Mouse (Mus musculus): Measurements from ENCODE around the gene Dysf. TPM values are rescaled to one million over a fixed set of nuclear protein-coding genes. Genes with fewer than 3 reads are reported as not detected.

Dysf gene
- polyA plus RNA-seq, 1 experiment: 7.8 TPM

- Histone ChIP-seq H3K4me1 (ENCODE audit: control insufficient read depth, insufficient read depth, insufficient read length) (no peaks in the 10 kb centered on the region), H3K36me3 (ENCODE audit: control insufficient read depth, insufficient read depth, low read length) (no peaks in the 10 kb centered on the region), H3K27me3 (ENCODE audit: control insufficient read depth, insufficient read depth, low read length) (no peaks in the 10 kb centered on the region), H3K27ac (ENCODE audit: insufficient read depth, low read length) (no peak overlapping the region), H3K4me3 (ENCODE audit: extremely low read depth, insufficient read depth, insufficient read length) (no peak overlapping the region)
- no peak for DNase-seq (ENCODE audit: low read depth in 1 of 2, low spot score in 2 of 2)
- WGBS: 94% methylated on average over 8 of the region's 8 CpGs
- TF ChIP-seq CTCF (IDR thresholded peaks at IDR 0.05; ENCODE audit: extremely low read depth, insufficient read depth, insufficient read length, insufficient replicate concordance) (no peak), POLR2A (IDR thresholded peaks at IDR 0.05; ENCODE audit: low read depth, low read length) (no peak)
These were observed 193.5 kb downstream of the Dysf start for GRCm38 (mm10) chr6:84201721-84202490.

- WGBS: 89% methylated on average over 3 of the region's 3 CpGs
- Histone ChIP-seq H3K4me1 (ENCODE audit: control insufficient read depth, insufficient read depth, insufficient read length) (no peaks in the 10 kb centered on the region), H3K36me3 (ENCODE audit: control insufficient read depth, insufficient read depth, low read length) (no peaks in the 10 kb centered on the region), H3K27me3 (ENCODE audit: control insufficient read depth, insufficient read depth, low read length) (no peaks in the 10 kb centered on the region), H3K27ac (ENCODE audit: insufficient read depth, low read length) (no peak overlapping the region), H3K4me3 (ENCODE audit: extremely low read depth, insufficient read depth, insufficient read length) (no peak overlapping the region)
- no peak for DNase-seq (ENCODE audit: low read depth in 1 of 2, low spot score in 2 of 2)
- TF ChIP-seq POLR2A (IDR thresholded peaks at IDR 0.05; ENCODE audit: low read depth, low read length): no peak
- TF ChIP-seq CTCF (IDR thresholded peaks at IDR 0.05; ENCODE audit: extremely low read depth, insufficient read depth, insufficient read length, insufficient replicate concordance): no peak
These were observed 197.2 kb downstream of the Dysf start for GRCm38 (mm10) chr6:84205611-84206010.

GRCm38 (mm10) chr6:84208589-84208988 is 200.2 kb downstream of the Dysf start:
- no peak for DNase-seq (ENCODE audit: low read depth in 1 of 2, low spot score in 2 of 2)
- WGBS: 43% methylated on average over 4 of the region's 4 CpGs
- Histone ChIP-seq H3K4me3 (ENCODE audit: extremely low read depth, insufficient read depth, insufficient read length) (no peak overlapping the region), H3K4me1 (ENCODE audit: control insufficient read depth, insufficient read depth, insufficient read length) (no peaks in the 10 kb centered on the region), H3K36me3 (ENCODE audit: control insufficient read depth, insufficient read depth, low read length) (no peaks in the 10 kb centered on the region), H3K27ac (ENCODE audit: insufficient read depth, low read length) (no peak overlapping the region), H3K27me3 (ENCODE audit: control insufficient read depth, insufficient read depth, low read length) (no peaks in the 10 kb centered on the region)
- TF ChIP-seq CTCF (IDR thresholded peaks at IDR 0.05; ENCODE audit: extremely low read depth, insufficient read depth, insufficient read length, insufficient replicate concordance): no peak
- TF ChIP-seq POLR2A (IDR thresholded peaks at IDR 0.05; ENCODE audit: low read depth, low read length): no peak

- TF ChIP-seq POLR2A (IDR thresholded peaks at IDR 0.05; ENCODE audit: low read depth, low read length) (no peak), CTCF (IDR thresholded peaks at IDR 0.05; ENCODE audit: extremely low read depth, insufficient read depth, insufficient read length, insufficient replicate concordance) (no peak)
- Histone ChIP-seq H3K4me1 (ENCODE audit: control insufficient read depth, insufficient read depth, insufficient read length) (no peaks in the 10 kb centered on the region), H3K27me3 (ENCODE audit: control insufficient read depth, insufficient read depth, low read length) (no peaks in the 10 kb centered on the region), H3K27ac (ENCODE audit: insufficient read depth, low read length) (no peak overlapping the region), H3K4me3 (ENCODE audit: extremely low read depth, insufficient read depth, insufficient read length) (no peak overlapping the region), H3K36me3 (ENCODE audit: control insufficient read depth, insufficient read depth, low read length) (no peaks in the 10 kb centered on the region)
- 85% methylated on average over 13 of the region's 13 CpGs for WGBS
- no peak for DNase-seq (ENCODE audit: low read depth in 1 of 2, low spot score in 2 of 2)
These were observed 201.5 kb downstream of the Dysf start for GRCm38 (mm10) chr6:84209736-84210434.

GRCm38 (mm10) chr6:84211473-84211872 is 203.1 kb downstream of the Dysf start:
- Histone ChIP-seq H3K36me3 (ENCODE audit: control insufficient read depth, insufficient read depth, low read length) (no peaks in the 10 kb centered on the region), H3K4me3 (ENCODE audit: extremely low read depth, insufficient read depth, insufficient read length) (no peak overlapping the region), H3K27ac (ENCODE audit: insufficient read depth, low read length) (no peak overlapping the region), H3K27me3 (ENCODE audit: control insufficient read depth, insufficient read depth, low read length) (no peaks in the 10 kb centered on the region), H3K4me1 (ENCODE audit: control insufficient read depth, insufficient read depth, insufficient read length) (no peaks in the 10 kb centered on the region)
- DNase-seq (ENCODE audit: low read depth in 1 of 2, low spot score in 2 of 2): no peak
- TF ChIP-seq CTCF (IDR thresholded peaks at IDR 0.05; ENCODE audit: extremely low read depth, insufficient read depth, insufficient read length, insufficient replicate concordance) (no peak), POLR2A (IDR thresholded peaks at IDR 0.05; ENCODE audit: low read depth, low read length) (no peak)
- 89% methylated on average over 7 of the region's 7 CpGs for WGBS

GRCm38 (mm10) chr6:84213101-84213500 is 204.7 kb downstream of the Dysf start:
- DNase-seq (ENCODE audit: low read depth in 1 of 2, low spot score in 2 of 2): no peak
- H3K4me3 ChIP-seq (ENCODE audit: extremely low read depth, insufficient read depth, insufficient read length): no peak overlapping the region
- H3K4me1 ChIP-seq (ENCODE audit: control insufficient read depth, insufficient read depth, insufficient read length): no peaks in the 10 kb centered on the region
- WGBS: 35% methylated on average over 3 of the region's 3 CpGs
- no peaks in the 10 kb centered on the region for H3K27me3 ChIP-seq (ENCODE audit: control insufficient read depth, insufficient read depth, low read length)
- no peaks in the 10 kb centered on the region for H3K36me3 ChIP-seq (ENCODE audit: control insufficient read depth, insufficient read depth, low read length)
- no peak overlapping the region for H3K27ac ChIP-seq (ENCODE audit: insufficient read depth, low read length)
- TF ChIP-seq POLR2A (IDR thresholded peaks at IDR 0.05; ENCODE audit: low read depth, low read length) (no peak), CTCF (IDR thresholded peaks at IDR 0.05; ENCODE audit: extremely low read depth, insufficient read depth, insufficient read length, insufficient replicate concordance) (no peak)
